Mouse (Mus musculus) hindbrain, postnatal 0 days (tissue): ENCODE results near the gene Lfng. TPM values are rescaled to one million over a fixed set of nuclear protein-coding genes. Genes with fewer than 3 reads are reported as not detected.
A peak's percentile ranks its signal among the peaks of the same experiment; 100 is the strongest.

Source experiments
- ATAC-seq: fragments of 200-750 bp; cut with Nextera tagmentation; 2 replicates; pipeline ENCODE4 v1.8.0; 2017; ENCODE audit warnings: mild to moderate bottlenecking, moderate TSS enrichment, moderate library complexity
- DNase-seq: peaks from one replicate; pipeline ENCODE4 v3.0.0-alpha.2; 2015; ENCODE audit warnings: low spot score
- H3K27ac ChIP-seq: fragments of 300-500 bp; sonication (generic); 2 replicates; pipeline ENCODE4 v1.5.1; 2014; ENCODE audit warnings: mild to moderate bottlenecking
- H3K27me3 ChIP-seq: fragments of 300-500 bp; sonication (generic); 2 replicates; pipeline ENCODE4 v1.6.1; 2014; ENCODE audit warnings: low read length, mixed read lengths; ENCODE audit not compliant: insufficient read depth
- H3K36me3 ChIP-seq: fragments of 300-500 bp; sonication (generic); 2 replicates; pipeline ENCODE4 v1.6.1; 2014; ENCODE audit warnings: low read length, mixed read lengths; ENCODE audit not compliant: insufficient read depth
- H3K4me1 ChIP-seq: fragments of 300-500 bp; sonication (generic); 2 replicates; pipeline ENCODE4 v1.6.1; 2014; ENCODE audit warnings: antibody characterized with exemption, low read length, mixed read lengths; ENCODE audit not compliant: insufficient read depth
- H3K4me2 ChIP-seq: fragments of 300-500 bp; sonication (generic); 2 replicates; pipeline ENCODE4 v1.6.1; 2014; ENCODE audit warnings: low read depth, mild to moderate bottlenecking, low read length, moderate library complexity, mixed read lengths
- H3K4me3 ChIP-seq: fragments of 300-500 bp; sonication (generic); 2 replicates; pipeline ENCODE4 v1.5.1; 2014; ENCODE audit warnings: low read length
- H3K9ac ChIP-seq: fragments of 300-500 bp; sonication (generic); replicated peaks from 2 replicates; pipeline ENCODE4 v1.6.1; 2014; ENCODE audit warnings: mild to moderate bottlenecking, low read length, moderate library complexity, mixed read lengths
- H3K9me3 ChIP-seq: fragments of 300-500 bp; sonication (generic); 2 replicates; pipeline ENCODE4 v1.6.1; 2016; ENCODE audit warnings: low read length, mixed read lengths
- CTCF ChIP-seq: IDR thresholded peaks from 2 replicates; pipeline ENCODE4 v1.5.1; 2016; ENCODE audit warnings: antibody characterized with exemption, control low read depth, low read depth
- WGBS: fragments of 180-500 bp; shearing (Covaris S2); extraction: QIAGEN DNeasy Blood & Tissue Kit; methylation state at CpG from one replicate; pipeline ENCODE4 v1.1.7; 2014; 5-methylcytosine and 5-hydroxymethylcytosine counted together
- polyA plus RNA-seq: library from polyadenylated mRNA; unstranded; fragments of >200 nt; fragmentation: Nextera tagmentation; extraction: Ambion mirVana; gene quantifications from 2 replicates; pipeline ENCODE4 v1.2.1, GENCODE M21; 2015
- total RNA-seq: library from RNA; depleted of rRNA; stranded (reverse); fragments of >200 nt; gene quantifications from 2 replicates; pipeline ENCODE4 v1.2.3, GENCODE M21; 2014

Gene Lfng
- total and polyA plus RNA-seq, 2 experiments from 2014 or later = 29.7 to 81.4 TPM

DNA sequence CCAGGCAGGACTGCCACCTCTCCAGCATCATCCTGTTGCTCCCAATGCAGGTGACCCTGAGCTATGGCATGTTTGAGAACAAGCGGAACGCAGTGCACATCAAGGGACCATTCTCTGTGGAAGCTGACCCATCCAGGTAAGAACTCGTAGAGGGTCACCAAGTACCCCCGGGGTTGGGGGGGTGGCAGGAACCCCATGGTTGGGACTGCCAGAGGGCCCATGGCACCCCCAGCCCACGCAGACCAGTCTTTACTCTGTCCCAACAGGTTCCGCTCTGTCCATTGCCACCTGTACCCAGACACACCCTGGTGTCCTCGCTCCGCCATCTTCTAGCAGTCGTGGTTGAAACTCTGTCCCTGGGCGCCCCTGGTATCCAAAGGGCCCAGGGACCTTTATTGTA, 7.0 kb downstream of the Lfng start:
- 94% methylated on average over 10 of the region's 10 CpGs for WGBS
- Histone ChIP-seq H3K27ac (no peak overlapping the region), H3K27me3 (no peaks in the 10 kb centered on the region), H3K9ac (no peak overlapping the region), H3K36me3 (0 out of 2 replicates have a peak, but pooled peaks cover 4% of the 10 kb centered on the region), H3K9me3 (no peaks in the 10 kb centered on the region), H3K4me2 (no peak overlapping the region), H3K4me1 (peaks cover 11% of the 10 kb centered on the region), H3K4me3 (no peak overlapping the region)
- TF ChIP-seq CTCF = no peak
- no peak for DNase-seq
- no peak for ATAC-seq

- H3K27me3 ChIP-seq = no peaks in the 10 kb centered on the region
- no peak for ATAC-seq
Observed at GRCm38 (mm10) chr5:140614837-140615236, 7.7 kb downstream of the Lfng start.

GRCm38 (mm10) chr5:140615321-140616109, 8.4 kb downstream of the Lfng start:
- H3K9me3 ChIP-seq = no peaks in the 10 kb centered on the region
- no peak overlapping the region for H3K27ac ChIP-seq
- ATAC-seq (no peak), DNase-seq (peak; percentile 46)
- WGBS = 71% methylated on average over 10 of the region's 10 CpGs
- H3K36me3 ChIP-seq = 0 out of 2 replicates have a peak, but pooled peaks cover 4% of the 10 kb centered on the region
- no peak overlapping the region for H3K4me2 ChIP-seq
- no peak overlapping the region for H3K9ac ChIP-seq
- no peak overlapping the region for H3K4me3 ChIP-seq
- H3K4me1 ChIP-seq = peaks cover 6% of the 10 kb centered on the region
- TF ChIP-seq CTCF = no peak
- H3K27me3 ChIP-seq = no peaks in the 10 kb centered on the region

More at GRCm38 (mm10) chr5:140614837-140615236, 7.7 kb downstream of the Lfng start:
- Histone ChIP-seq H3K9ac (no peak overlapping the region), H3K4me1 (peaks cover 11% of the 10 kb centered on the region), H3K4me3 (no peak overlapping the region), H3K27ac (no peak overlapping the region), H3K4me2 (no peak overlapping the region), H3K36me3 (0 out of 2 replicates have a peak, but pooled peaks cover 4% of the 10 kb centered on the region), H3K9me3 (no peaks in the 10 kb centered on the region)
- TF ChIP-seq CTCF = no peak
- no peak for DNase-seq
- WGBS = 75% methylated on average over 4 of the region's 4 CpGs

GRCm38 (mm10) chr5:140616110-140616503, 9.0 kb downstream of the Lfng start:
- Histone ChIP-seq H3K9ac (no peak overlapping the region), H3K4me3 (no peak overlapping the region), H3K4me2 (no peak overlapping the region), H3K27me3 (no peaks in the 10 kb centered on the region), H3K27ac (peak overlapping the region; percentile 38; the same call in 1 of the 2 replicates), H3K4me1 (peaks cover 3% of the 10 kb centered on the region; the same call in 1 of the 2 replicates), H3K36me3 (0 out of 2 replicates have a peak, but pooled peaks cover 5% of the 10 kb centered on the region), H3K9me3 (no peaks in the 10 kb centered on the region)
- no peak for DNase-seq
- no peak for TF ChIP-seq CTCF
- WGBS = 64% methylated on average over 6 of the region's 6 CpGs
- ATAC-seq = no peak

GRCm38 (mm10) chr5:140616691-140617090, 9.6 kb downstream of the Lfng start:
- no peak for TF ChIP-seq CTCF
- Histone ChIP-seq H3K4me2 (no peak overlapping the region), H3K9ac (no peak overlapping the region), H3K4me3 (no peak overlapping the region), H3K36me3 (0 out of 2 replicates have a peak, but pooled peaks cover 7% of the 10 kb centered on the region), H3K27ac (peak overlapping the region; percentile 38; the same call in 1 of the 2 replicates), H3K9me3 (no peaks in the 10 kb centered on the region), H3K27me3 (no peaks in the 10 kb centered on the region), H3K4me1 (peaks cover 3% of the 10 kb centered on the region; the same call in 1 of the 2 replicates)
- 56% methylated on average over 9 of the region's 9 CpGs for WGBS
- DNase-seq (no peak), ATAC-seq (no peak)

DNA sequence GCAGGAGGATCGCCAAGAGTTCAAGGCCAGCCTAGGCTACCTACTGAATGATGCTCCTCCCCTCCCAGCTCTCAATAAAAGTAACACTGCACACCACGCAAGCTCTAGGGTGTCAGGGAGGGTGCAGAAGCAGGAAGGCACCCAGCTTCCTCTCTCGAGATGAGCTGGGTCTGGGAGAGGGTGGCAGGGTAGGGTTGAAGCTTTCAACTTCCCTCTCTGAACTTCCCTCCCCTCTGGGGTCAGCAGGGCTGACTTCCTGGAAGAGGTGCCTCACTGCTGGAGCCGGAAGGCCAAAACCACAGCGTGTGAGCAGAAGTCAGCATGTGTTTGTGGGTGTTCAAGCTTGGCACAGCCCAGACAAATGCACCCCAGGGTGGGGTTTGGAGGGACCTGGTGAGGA, 10.6 kb downstream of the Lfng start:
- no peak for DNase-seq
- H3K9ac ChIP-seq = no peak overlapping the region
- TF ChIP-seq CTCF = no peak
- no peaks in the 10 kb centered on the region for H3K9me3 ChIP-seq
- H3K4me2 ChIP-seq = no peak overlapping the region
- no peak for ATAC-seq
- no peaks in the 10 kb centered on the region for H3K27me3 ChIP-seq
- H3K27ac ChIP-seq = no peak overlapping the region
- no peak overlapping the region for H3K4me3 ChIP-seq
- no peaks in the 10 kb centered on the region for H3K4me1 ChIP-seq
- peaks cover 14% of the 10 kb centered on the region for H3K36me3 ChIP-seq
- 78% methylated on average over 5 of the region's 5 CpGs for WGBS
